Mouse (Mus musculus): ENCODE data around the gene Mtmr10. TPM values are rescaled to one million over a fixed set of nuclear protein-coding genes. Genes with fewer than 3 reads are reported as not detected.
A peak's percentile ranks its signal among the peaks of the same experiment; 100 is the strongest.

Gene Mtmr10
- total RNA-seq, 1 experiment = 9.7 TPM

- Histone ChIP-seq H3K9me3 (ENCODE audit: control insufficient read depth, insufficient read depth, low read depth, low read length) (no peaks in the 10 kb centered on the region), H3K36me3 (ENCODE audit: control insufficient read depth, insufficient read depth, low read length, poor library complexity, severe bottlenecking) (no peaks in the 10 kb centered on the region), H3K4me3 (ENCODE audit: insufficient read depth in 1 of 2, low read depth in 1 of 2, low read length in 2 of 2, poor library complexity in 1 of 2, severe bottlenecking in 1 of 2) (no peak overlapping the region), H3K4me1 (ENCODE audit: control insufficient read depth in 2 of 2, insufficient read depth in 2 of 2, low read length in 2 of 2, poor library complexity in 1 of 2) (peaks cover 0 to 3% of the 10 kb centered on the region in 2 experiments; a peak in 1 of 4 replicates), H3K9ac (ENCODE audit: insufficient read depth, low read depth, low read length, poor library complexity, severe bottlenecking) (no peak overlapping the region), H3K27ac (ENCODE audit: insufficient read depth, low read depth, low read length, poor library complexity, severe bottlenecking) (peak overlapping the region; percentile 34; the same call in 1 of the 2 replicates)
- TF ChIP-seq MAFK (IDR thresholded peaks at IDR 0.05; ENCODE audit: insufficient read depth, low read depth, low read length) (no peak), ZNF384 (IDR thresholded peaks at IDR 0.05; ENCODE audit: low read depth, low read length) (no peak), CHD2 (IDR thresholded peaks at IDR 0.05; ENCODE audit: low read depth, low read length) (no peak), HCFC1 (IDR thresholded peaks at IDR 0.05; ENCODE audit: borderline replicate concordance, insufficient read depth, low read length) (no peak), ZC3H11A (IDR thresholded peaks at IDR 0.05; ENCODE audit: borderline replicate concordance, low read depth, low read length) (no peak)
- DNase-seq (ENCODE audit: low read depth, low spot score) = no peak
- in situ Hi-C loops (cut with MboI; ENCODE audit: low sequenced_read_pairs in 2 of 2, unreplicated experiment in 2 of 2) = no loop called here
Observed at GRCm38 (mm10) chr7:64327486-64327885, 40.0 kb downstream of the Mtmr10 start.

GRCm38 (mm10) chr7:64331309-64331708 lies 43.9 kb downstream of the Mtmr10 start:
- in situ Hi-C loops (cut with MboI; ENCODE audit: low sequenced_read_pairs in 2 of 2, unreplicated experiment in 2 of 2) = no loop called here
- H3K9ac ChIP-seq (ENCODE audit: insufficient read depth, low read depth, low read length, poor library complexity, severe bottlenecking) = no peak overlapping the region
- TF ChIP-seq HCFC1 (IDR thresholded peaks at IDR 0.05; ENCODE audit: borderline replicate concordance, insufficient read depth, low read length) (no peak), MAFK (IDR thresholded peaks at IDR 0.05; ENCODE audit: insufficient read depth, low read depth, low read length) (no peak), CHD2 (IDR thresholded peaks at IDR 0.05; ENCODE audit: low read depth, low read length) (no peak), ZNF384 (IDR thresholded peaks at IDR 0.05; ENCODE audit: low read depth, low read length) (no peak), ZC3H11A (IDR thresholded peaks at IDR 0.05; ENCODE audit: borderline replicate concordance, low read depth, low read length) (no peak)
- H3K36me3 ChIP-seq (ENCODE audit: control insufficient read depth, insufficient read depth, low read length, poor library complexity, severe bottlenecking) = peaks cover 2% of the 10 kb centered on the region; the same call in 1 of the 2 replicates
- H3K4me3 ChIP-seq (ENCODE audit: insufficient read depth in 1 of 2, low read depth in 1 of 2, low read length in 2 of 2, poor library complexity in 1 of 2, severe bottlenecking in 1 of 2) = no peak overlapping the region
- peaks cover 0 to 3% of the 10 kb centered on the region in 2 experiments; a peak in 1 of 4 replicates for H3K4me1 ChIP-seq (ENCODE audit: control insufficient read depth in 2 of 2, insufficient read depth in 2 of 2, low read length in 2 of 2, poor library complexity in 1 of 2)
- no peak for DNase-seq (ENCODE audit: low read depth, low spot score)
- no peak overlapping the region for H3K27ac ChIP-seq (ENCODE audit: insufficient read depth, low read depth, low read length, poor library complexity, severe bottlenecking)
- no peaks in the 10 kb centered on the region for H3K9me3 ChIP-seq (ENCODE audit: control insufficient read depth, insufficient read depth, low read depth, low read length)

GRCm38 (mm10) chr7:64332686-64333085 lies 45.2 kb downstream of the Mtmr10 start:
- no peak for DNase-seq (ENCODE audit: low read depth, low spot score)
- Histone ChIP-seq H3K4me3 (ENCODE audit: insufficient read depth in 1 of 2, low read depth in 1 of 2, low read length in 2 of 2, poor library complexity in 1 of 2, severe bottlenecking in 1 of 2) (no peak overlapping the region), H3K36me3 (ENCODE audit: control insufficient read depth, insufficient read depth, low read length, poor library complexity, severe bottlenecking) (peaks cover 3% of the 10 kb centered on the region; the same call in 1 of the 2 replicates), H3K9me3 (ENCODE audit: control insufficient read depth, insufficient read depth, low read depth, low read length) (no peaks in the 10 kb centered on the region), H3K9ac (ENCODE audit: insufficient read depth, low read depth, low read length, poor library complexity, severe bottlenecking) (no peak overlapping the region), H3K27ac (ENCODE audit: insufficient read depth, low read depth, low read length, poor library complexity, severe bottlenecking) (no peak overlapping the region), H3K4me1 (ENCODE audit: control insufficient read depth in 2 of 2, insufficient read depth in 2 of 2, low read length in 2 of 2, poor library complexity in 1 of 2) (no peaks in the 10 kb centered on the region)
- in situ Hi-C loops (cut with MboI; ENCODE audit: low sequenced_read_pairs in 2 of 2, unreplicated experiment in 2 of 2) = no loop called here
- no peak for TF ChIP-seq ZC3H11A (IDR thresholded peaks at IDR 0.05; ENCODE audit: borderline replicate concordance, low read depth, low read length)
- no peak for TF ChIP-seq HCFC1 (IDR thresholded peaks at IDR 0.05; ENCODE audit: borderline replicate concordance, insufficient read depth, low read length)

- peaks cover 8% of the 10 kb centered on the region for H3K36me3 ChIP-seq (ENCODE audit: control insufficient read depth, insufficient read depth, low read length, poor library complexity, severe bottlenecking)
- in situ Hi-C loops (cut with MboI; ENCODE audit: low sequenced_read_pairs in 2 of 2, unreplicated experiment in 2 of 2) = no loop called here
Observed at GRCm38 (mm10) chr7:64347813-64348212, 60.4 kb downstream of the Mtmr10 start.

GRCm38 (mm10) chr7:64349147-64349861 lies 61.9 kb downstream of the Mtmr10 start:
- peaks cover 14% of the 10 kb centered on the region for H3K36me3 ChIP-seq (ENCODE audit: control insufficient read depth, insufficient read depth, low read length, poor library complexity, severe bottlenecking)
- TF ChIP-seq ZNF384 (IDR thresholded peaks at IDR 0.05; ENCODE audit: low read depth, low read length) (no peak), HCFC1 (IDR thresholded peaks at IDR 0.05; ENCODE audit: borderline replicate concordance, insufficient read depth, low read length) (no peak), MAFK (IDR thresholded peaks at IDR 0.05; ENCODE audit: insufficient read depth, low read depth, low read length) (no peak), ZC3H11A (IDR thresholded peaks at IDR 0.05; ENCODE audit: borderline replicate concordance, low read depth, low read length) (no peak), CHD2 (IDR thresholded peaks at IDR 0.05; ENCODE audit: low read depth, low read length) (no peak)
- no peak overlapping the region for H3K9ac ChIP-seq (ENCODE audit: insufficient read depth, low read depth, low read length, poor library complexity, severe bottlenecking)
- H3K4me3 ChIP-seq (ENCODE audit: insufficient read depth in 1 of 2, low read depth in 1 of 2, low read length in 2 of 2, poor library complexity in 1 of 2, severe bottlenecking in 1 of 2) = no peak overlapping the region
- H3K27ac ChIP-seq (ENCODE audit: insufficient read depth, low read depth, low read length, poor library complexity, severe bottlenecking) = no peak overlapping the region
- in situ Hi-C loops (cut with MboI; ENCODE audit: low sequenced_read_pairs in 2 of 2, unreplicated experiment in 2 of 2) = no loop called here
- no peak for DNase-seq (ENCODE audit: low read depth, low spot score)
- H3K9me3 ChIP-seq (ENCODE audit: control insufficient read depth, insufficient read depth, low read depth, low read length) = no peaks in the 10 kb centered on the region
- H3K4me1 ChIP-seq (ENCODE audit: control insufficient read depth in 2 of 2, insufficient read depth in 2 of 2, low read length in 2 of 2, poor library complexity in 1 of 2) = no peaks in the 10 kb centered on the region

More at GRCm38 (mm10) chr7:64347813-64348212, 60.4 kb downstream of the Mtmr10 start:
- Histone ChIP-seq H3K9me3 (ENCODE audit: control insufficient read depth, insufficient read depth, low read depth, low read length) (no peaks in the 10 kb centered on the region), H3K4me1 (ENCODE audit: control insufficient read depth in 2 of 2, insufficient read depth in 2 of 2, low read length in 2 of 2, poor library complexity in 1 of 2) (no peaks in the 10 kb centered on the region), H3K4me3 (ENCODE audit: insufficient read depth in 1 of 2, low read depth in 1 of 2, low read length in 2 of 2, poor library complexity in 1 of 2, severe bottlenecking in 1 of 2) (no peak overlapping the region), H3K27ac (ENCODE audit: insufficient read depth, low read depth, low read length, poor library complexity, severe bottlenecking) (no peak overlapping the region), H3K9ac (ENCODE audit: insufficient read depth, low read depth, low read length, poor library complexity, severe bottlenecking) (no peak overlapping the region)
- TF ChIP-seq CHD2 (IDR thresholded peaks at IDR 0.05; ENCODE audit: low read depth, low read length) = no peak
- DNase-seq (ENCODE audit: low read depth, low spot score) = no peak

All from ES-E14 (cell line).